Mouse (Mus musculus) heart, postnatal 0 days (tissue): ENCODE measurements around the gene Phox2a. TPM values are rescaled to one million over a fixed set of nuclear protein-coding genes. Genes with fewer than 3 reads are reported as not detected.

Experiments used
- ATAC-seq: fragments of 200-750 bp; cut with Nextera tagmentation; 2 replicates; pipeline ENCODE4 v1.8.0; 2017; ENCODE audit warnings: low read depth, moderate number of reproducible peaks, moderate library complexity; ENCODE audit not compliant: insufficient read depth
- DNase-seq: peaks from one replicate; pipeline ENCODE4 v3.0.0-alpha.2; 2016; ENCODE audit warnings: low spot score
- H3K27ac ChIP-seq: fragments of 300-500 bp; sonication (generic); 2 replicates; pipeline ENCODE4 v1.5.1; 2014; ENCODE audit warnings: low read depth, mild to moderate bottlenecking
- H3K27me3 ChIP-seq: fragments of 300-500 bp; sonication (generic); 2 replicates; pipeline ENCODE4 v1.6.1; 2014; ENCODE audit warnings: low read length, mixed read lengths; ENCODE audit not compliant: control insufficient read depth, insufficient read depth
- H3K36me3 ChIP-seq: fragments of 300-500 bp; sonication (generic); replicated peaks from 2 replicates; pipeline ENCODE4 v1.6.1; 2014; ENCODE audit warnings: low read length, mixed read lengths; ENCODE audit not compliant: control insufficient read depth, insufficient read depth
- H3K4me1 ChIP-seq: fragments of 300-500 bp; sonication (generic); 2 replicates; pipeline ENCODE4 v1.6.1; 2014; ENCODE audit warnings: antibody characterized with exemption; ENCODE audit not compliant: control insufficient read depth, insufficient read depth
- H3K4me2 ChIP-seq: fragments of 300-500 bp; sonication (generic); 2 replicates; pipeline ENCODE4 v1.6.1; 2014; ENCODE audit warnings: low read depth, mild to moderate bottlenecking, low read length, moderate library complexity
- H3K4me3 ChIP-seq: fragments of 300-500 bp; sonication (generic); 2 replicates; pipeline ENCODE4 v1.5.1; 2014; ENCODE audit warnings: low read depth, low read length
- H3K9ac ChIP-seq: fragments of 300-500 bp; sonication (generic); replicated peaks from 2 replicates; pipeline ENCODE4 v1.6.1; 2014; ENCODE audit warnings: low read depth, low read length, mixed read lengths
- H3K9me3 ChIP-seq: fragments of 300-500 bp; sonication (generic); replicated peaks from 2 replicates; pipeline ENCODE4 v1.6.1; 2016; ENCODE audit warnings: low read length; ENCODE audit not compliant: control insufficient read depth
- CTCF ChIP-seq: IDR thresholded peaks from 2 replicates; pipeline ENCODE4 v1.5.1; 2016; ENCODE audit warnings: antibody characterized with exemption, control low read depth, low read depth
- EP300 ChIP-seq: IDR thresholded peaks from 2 replicates; pipeline ENCODE4 v1.6.1; 2016; ENCODE audit warnings: antibody characterized with exemption, low read depth
- WGBS: fragments of 180-500 bp; shearing (Covaris S2); extraction: QIAGEN DNeasy Blood & Tissue Kit; methylation state at CpG from one replicate; pipeline ENCODE4 v1.1.7; 2014; 5-methylcytosine and 5-hydroxymethylcytosine counted together
- polyA plus RNA-seq: library from polyadenylated mRNA; unstranded; fragments of >200 nt; fragmentation: Nextera tagmentation; extraction: Ambion mirVana; gene quantifications from 2 replicates; pipeline ENCODE4 v1.2.1, GENCODE M21; 2015
- total RNA-seq: library from RNA; depleted of rRNA; stranded (reverse); fragments of >200 nt; gene quantifications from 2 replicates; pipeline ENCODE4 v1.2.3, GENCODE M21; 2014; ENCODE audit warnings: low replicate concordance; rRNA removed

Gene Phox2a
- total RNA-seq = not detected in 2 replicates
- 0.07 and 0.33 TPM in 2 replicates for polyA plus RNA-seq

DNA sequence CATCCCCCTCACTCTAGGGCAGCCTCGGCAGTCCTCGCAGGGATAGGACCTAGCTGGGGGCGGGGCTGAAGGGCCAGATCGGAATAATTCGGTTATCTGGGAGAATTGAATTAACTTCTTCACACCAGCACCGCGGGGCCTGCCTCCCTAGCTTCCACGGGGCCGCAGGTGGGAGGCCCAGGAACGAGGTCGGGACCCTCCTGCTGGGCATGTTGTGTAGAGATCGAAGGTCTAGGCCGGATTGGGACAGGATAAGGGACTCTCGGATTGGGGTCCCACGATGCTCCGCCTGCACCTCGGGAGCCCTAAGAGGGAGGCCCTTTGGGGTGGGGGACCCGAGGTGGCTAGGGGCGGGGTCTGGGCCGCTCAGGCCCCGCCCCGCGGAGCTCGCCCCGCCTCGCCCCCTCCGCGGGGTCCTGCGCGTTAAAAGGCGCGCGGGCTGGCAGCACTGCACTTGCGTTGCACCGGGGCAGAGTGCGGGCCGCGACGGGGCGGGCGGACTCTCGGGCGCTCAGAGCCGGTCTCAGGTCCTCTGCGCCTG is at the start of gene Phox2a:
Phox2a (plus strand) TSS at position 453 of the 541 bp plus-strand sequence.
- WGBS = 2% methylated on average over 36 of the region's 45 CpGs

DNA sequence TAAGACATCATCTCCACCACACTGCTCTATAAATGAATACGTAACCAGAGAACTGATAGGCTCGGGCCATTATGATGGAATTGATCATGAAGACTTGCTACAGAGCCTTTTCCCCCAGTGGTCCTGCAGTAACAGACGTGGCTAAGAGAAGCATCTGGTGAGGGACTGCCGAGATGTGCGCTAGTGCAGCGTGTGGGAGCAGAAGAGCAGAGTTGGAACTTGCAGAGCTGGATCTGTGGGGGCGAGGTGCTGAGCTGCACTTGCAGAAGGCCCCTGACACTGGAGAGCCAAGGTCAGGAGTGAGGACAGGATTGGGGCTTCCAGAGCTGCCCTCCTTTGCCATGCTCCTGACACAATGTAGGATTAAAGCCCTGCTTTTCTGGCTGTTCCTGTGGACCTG is 48.1 kb upstream of the Phox2a start:
- Histone ChIP-seq H3K27me3 (no peaks in the 10 kb centered on the region), H3K9ac (no peak overlapping the region), H3K4me1 (peaks cover 6% of the 10 kb centered on the region; the same call in 1 of the 2 replicates), H3K4me3 (no peak overlapping the region), H3K9me3 (no peaks in the 10 kb centered on the region), H3K4me2 (no peak overlapping the region), H3K36me3 (no peaks in the 10 kb centered on the region; the same call in 1 of the 2 replicates), H3K27ac (no peak overlapping the region)
- 83% methylated on average over 7 of the region's 7 CpGs for WGBS
- TF ChIP-seq EP300 (no peak), CTCF (no peak)
- DNase-seq (no peak), ATAC-seq (no peak)

More for the DNA sequence above, at the start of gene Phox2a:
- Histone ChIP-seq H3K27ac (no peak within 1 kb of the TSS), H3K9ac (no peak within 1 kb of the TSS), H3K4me3 (peak within 1 kb of the TSS; percentile 36), H3K4me1 (peaks cover 12% of the 10 kb centered on the region), H3K36me3 (no peaks in the 10 kb centered on the region), H3K9me3 (no peaks in the 10 kb centered on the region), H3K27me3 (peaks cover 54% of the 10 kb centered on the region), H3K4me2 (peak within 1 kb of the TSS; percentile 42)
- DNase-seq (no peak), ATAC-seq (no peak)
- no peak for TF ChIP-seq EP300

DNA sequence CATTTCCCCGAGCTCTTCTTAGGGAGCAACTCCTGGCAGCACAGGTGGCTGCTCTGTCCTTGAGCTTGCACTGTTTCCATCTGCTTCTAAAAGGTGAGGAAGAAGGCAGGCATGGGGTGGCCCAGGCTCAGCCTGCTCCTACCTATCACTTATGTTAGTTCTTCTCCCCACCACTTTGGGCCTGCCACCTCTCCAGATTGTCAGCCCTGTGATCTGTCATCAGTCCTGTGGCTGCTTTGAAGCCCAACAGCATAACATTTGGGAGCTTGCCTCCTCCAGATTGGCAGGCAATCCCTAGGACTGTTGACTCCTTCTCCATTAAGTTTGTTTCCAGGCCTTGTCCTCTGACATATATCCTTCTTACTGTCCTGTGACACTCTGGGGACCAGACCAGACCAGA is 46.5 kb upstream of the Phox2a start:
- no peak for TF ChIP-seq CTCF
- TF ChIP-seq EP300 = no peak
- H3K4me3 ChIP-seq = no peak overlapping the region
- H3K4me1 ChIP-seq = peaks cover 6% of the 10 kb centered on the region; the same call in 1 of the 2 replicates
- no peak overlapping the region for H3K9ac ChIP-seq
- DNase-seq (peak; percentile 15), ATAC-seq (no peak)
- no peak overlapping the region for H3K27ac ChIP-seq
- H3K9me3 ChIP-seq = no peaks in the 10 kb centered on the region
- no peaks in the 10 kb centered on the region for H3K27me3 ChIP-seq
- no peaks in the 10 kb centered on the region; the same call in 1 of the 2 replicates for H3K36me3 ChIP-seq
- no peak overlapping the region for H3K4me2 ChIP-seq
- 37% methylated on average over 1 of the region's 1 CpGs for WGBS

DNA sequence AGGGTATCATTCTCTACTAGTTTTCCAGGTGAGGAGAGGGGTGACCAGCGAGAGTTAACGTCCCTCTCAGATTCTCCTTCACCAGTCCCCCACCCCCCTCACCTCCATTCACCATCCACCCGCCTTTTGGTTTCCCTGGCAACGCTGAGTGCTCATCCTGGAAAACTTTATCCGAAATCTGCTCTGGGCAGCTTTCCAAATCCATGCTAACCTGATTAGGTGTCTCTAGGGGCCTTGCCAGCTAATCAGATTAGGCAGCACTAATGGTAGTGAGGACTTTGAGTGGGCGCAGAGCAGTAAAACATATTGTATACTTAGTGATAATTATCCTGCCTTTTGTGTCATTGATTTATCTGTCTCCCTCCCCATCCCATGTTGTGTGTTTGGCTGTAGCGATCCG is 45.4 kb upstream of the Phox2a start:
- DNase-seq (no peak), ATAC-seq (no peak)
- Histone ChIP-seq H3K9me3 (no peaks in the 10 kb centered on the region), H3K4me1 (peaks cover 6% of the 10 kb centered on the region; the same call in 1 of the 2 replicates), H3K4me2 (no peak overlapping the region), H3K36me3 (no peaks in the 10 kb centered on the region; the same call in 1 of the 2 replicates), H3K4me3 (no peak overlapping the region), H3K27me3 (no peaks in the 10 kb centered on the region), H3K9ac (no peak overlapping the region), H3K27ac (no peak overlapping the region)
- 70% methylated on average over 8 of the region's 8 CpGs for WGBS
- TF ChIP-seq CTCF = no peak
- TF ChIP-seq EP300 = no peak

DNA sequence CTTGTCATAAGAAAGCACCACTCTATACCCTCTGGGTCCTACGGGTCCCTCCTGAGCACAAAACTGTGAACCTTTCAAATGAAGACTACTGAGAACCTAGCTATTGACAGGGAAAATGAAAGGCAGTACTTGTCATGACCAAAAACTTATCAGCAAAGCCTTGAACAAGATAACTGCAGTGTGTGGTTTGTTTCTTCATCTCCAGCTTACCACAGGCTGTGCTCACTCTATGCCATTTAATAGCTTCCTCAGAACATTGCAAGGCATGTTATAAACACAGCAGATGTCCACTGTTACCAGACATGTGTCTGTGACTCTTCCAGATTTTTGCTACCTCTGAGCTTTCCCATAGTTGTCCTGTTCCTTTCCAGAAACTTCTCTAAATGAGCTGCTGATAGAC is 41.1 kb upstream of the Phox2a start:
- H3K4me3 ChIP-seq = no peak overlapping the region
- 79% methylated on average over 1 of the region's 1 CpGs for WGBS
- H3K27ac ChIP-seq = no peak overlapping the region

More for the DNA sequence above, 41.1 kb upstream of the Phox2a start:
- Histone ChIP-seq H3K9ac (no peak overlapping the region), H3K4me2 (no peak overlapping the region), H3K4me1 (no peaks in the 10 kb centered on the region), H3K36me3 (peaks cover 12% of the 10 kb centered on the region), H3K27me3 (no peaks in the 10 kb centered on the region), H3K9me3 (no peaks in the 10 kb centered on the region)
- no peak for ATAC-seq
- DNase-seq = no peak
- no peak for TF ChIP-seq CTCF
- no peak for TF ChIP-seq EP300
